Mouse (Mus musculus): ENCODE data around the gene Syt17.
"Not testable (repeated sequence)": the region's sequence is repeated elsewhere in the genome, so short reads cannot be mapped to it uniquely, and the experiment has no call there.

The Syt17 gene

DNA sequence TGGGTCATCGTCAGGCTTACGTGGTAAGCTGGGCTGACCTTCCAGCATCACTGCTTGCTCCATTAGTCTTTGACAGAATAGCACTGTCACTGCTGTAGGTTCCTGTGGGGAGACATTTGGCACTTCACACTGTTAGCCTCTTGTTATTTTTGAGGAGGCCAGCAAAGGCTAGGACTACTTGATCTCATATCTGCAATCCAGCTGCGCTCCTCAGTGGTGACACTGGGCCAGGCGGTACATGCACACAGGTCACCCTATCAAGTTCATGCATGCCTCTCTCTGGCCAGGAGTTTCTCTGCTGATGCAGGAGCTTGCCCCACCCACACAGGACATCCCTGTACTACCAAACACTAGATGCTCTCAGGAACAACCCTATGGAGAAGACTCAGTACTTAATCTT is 71.4 kb downstream of the Syt17 start:
- in situ Hi-C loops (cut with MboI), result no loop called here

DNA sequence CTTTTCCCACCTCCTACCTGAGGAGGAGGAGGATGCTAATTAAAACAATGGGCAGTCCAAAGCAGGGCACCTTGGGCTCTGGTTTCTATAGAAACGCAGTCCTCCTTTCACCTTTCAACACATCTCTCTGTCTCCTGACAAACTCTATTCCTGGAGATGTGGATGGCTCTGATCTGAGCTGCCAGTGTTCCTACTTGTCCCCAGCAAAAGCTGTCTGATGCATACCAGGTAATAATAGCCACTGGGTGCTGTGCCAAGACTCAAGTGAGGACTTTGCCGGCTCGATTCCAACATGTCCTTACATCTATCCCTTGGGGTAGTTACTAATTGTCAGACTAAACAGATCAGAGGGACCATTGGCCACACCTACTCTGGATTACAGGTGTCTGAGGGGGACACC is 72.7 kb downstream of the Syt17 start:
- in situ Hi-C loops (cut with MboI), result no loop called here

DNA sequence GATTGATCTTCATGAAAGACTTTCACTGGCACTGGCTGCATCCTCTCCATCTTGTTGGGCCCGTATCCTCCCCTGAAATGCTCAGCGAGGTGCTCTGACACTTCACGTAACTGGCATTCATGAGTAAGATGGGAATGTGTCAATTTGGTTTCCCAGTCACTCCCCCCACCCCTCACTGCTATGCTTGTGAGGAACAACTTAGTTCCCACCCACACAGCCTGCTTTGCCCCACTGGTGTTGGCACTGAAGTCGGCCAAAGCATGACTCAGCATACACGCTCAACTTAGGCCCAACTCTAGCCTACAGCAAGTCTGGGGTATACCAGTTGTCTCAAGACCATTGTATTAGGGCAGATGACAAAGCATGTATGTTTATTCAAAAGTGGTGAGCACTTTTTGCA is 76.7 kb downstream of the Syt17 start:
- in situ Hi-C loops (cut with MboI), result no loop called here

DNA sequence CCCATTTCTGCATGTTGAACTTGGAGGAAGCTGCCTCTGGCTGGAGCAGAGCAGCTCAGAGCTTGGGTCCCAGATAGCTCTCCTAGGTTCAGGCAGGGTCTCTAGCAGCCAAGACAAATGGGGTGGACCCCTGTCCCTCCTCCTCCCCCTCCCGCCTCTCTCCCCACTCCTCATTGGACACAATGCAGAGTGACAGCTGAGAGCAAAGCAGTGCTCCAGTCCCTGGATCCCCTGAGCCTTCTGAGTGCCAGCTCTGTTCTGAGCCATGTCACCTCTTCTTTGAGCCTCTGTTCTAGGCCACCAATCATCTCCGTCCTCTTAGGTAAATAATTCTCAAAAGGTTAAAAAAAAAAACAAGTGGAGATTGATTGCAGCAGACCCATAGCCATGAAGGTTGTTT is 78.3 kb downstream of the Syt17 start:
- in situ Hi-C loops (cut with MboI), result no loop called here

DNA sequence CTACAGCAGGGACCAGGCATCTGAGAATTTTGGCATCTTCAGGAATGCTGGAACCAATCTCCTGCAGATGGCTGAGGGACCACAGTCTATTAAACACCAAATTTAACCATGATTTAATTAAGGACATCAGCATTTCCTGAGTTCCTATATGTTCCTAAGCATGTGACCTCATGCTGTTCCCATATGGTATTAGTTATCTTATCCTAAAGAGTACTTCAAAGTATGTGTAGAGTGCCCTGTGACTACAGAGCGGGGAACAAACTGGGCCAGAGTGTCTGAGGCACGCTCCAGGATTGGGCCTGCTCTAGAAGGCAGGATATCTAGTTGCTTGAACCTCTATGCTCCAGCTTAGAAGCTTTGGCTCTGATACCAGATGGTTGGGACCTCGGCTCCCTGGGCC is 82.1 kb downstream of the Syt17 start:
- in situ Hi-C loops (cut with MboI), result no loop called here

DNA sequence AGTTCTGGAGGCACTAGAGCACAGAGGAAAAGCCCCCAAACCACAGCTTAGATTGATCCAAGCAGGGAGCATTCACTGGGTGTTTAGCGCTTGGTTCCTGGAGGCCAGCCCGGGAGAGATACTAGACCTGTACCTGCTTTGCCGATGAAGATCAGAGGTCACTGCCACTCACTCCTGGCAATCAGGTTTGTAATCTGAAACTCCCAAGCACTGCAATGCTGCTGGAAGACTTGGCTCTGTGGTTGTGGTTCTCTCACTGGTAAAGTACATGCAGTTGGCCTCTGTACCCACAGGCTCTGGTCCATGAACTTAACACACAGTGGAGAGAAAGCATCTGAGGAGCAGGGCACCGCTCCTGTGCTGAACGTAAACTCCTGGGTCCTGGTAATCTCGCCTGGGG is 82.8 kb downstream of the Syt17 start:
- in situ Hi-C loops (cut with MboI), result no loop called here

DNA sequence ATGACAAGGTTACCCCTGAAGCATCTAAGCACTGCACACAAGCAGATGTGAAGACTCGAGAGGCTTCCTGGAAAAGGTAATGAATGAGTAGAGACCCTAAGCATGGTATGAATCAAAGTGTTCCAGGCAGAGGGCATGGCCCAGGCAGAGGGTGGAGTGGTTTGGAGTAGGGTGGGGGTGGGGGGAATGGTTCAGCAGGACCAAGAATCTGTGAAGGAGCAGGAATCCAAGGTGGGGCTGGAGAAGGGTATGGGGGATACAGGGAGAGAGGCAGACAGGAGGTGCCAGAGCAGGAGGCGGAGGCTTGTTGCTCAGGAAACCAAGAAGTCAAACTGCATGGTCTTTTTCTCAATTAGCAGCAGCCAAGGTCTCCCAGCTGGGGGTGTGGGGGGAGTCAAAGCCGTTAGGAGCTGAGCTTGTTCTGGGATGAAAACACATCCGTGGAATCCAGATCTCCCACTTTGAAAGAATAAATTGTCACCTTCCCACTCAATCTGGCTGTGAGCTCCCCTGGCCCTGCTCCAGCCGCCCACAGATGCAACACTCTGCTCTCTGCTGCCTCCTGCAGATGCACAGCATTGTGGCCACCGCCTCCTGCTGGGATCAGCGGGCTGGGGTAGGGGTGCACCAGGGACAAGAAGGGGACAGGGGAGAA is 83.5 kb downstream of the Syt17 start:
- in situ Hi-C loops (cut with MboI), result no loop called here

DNA sequence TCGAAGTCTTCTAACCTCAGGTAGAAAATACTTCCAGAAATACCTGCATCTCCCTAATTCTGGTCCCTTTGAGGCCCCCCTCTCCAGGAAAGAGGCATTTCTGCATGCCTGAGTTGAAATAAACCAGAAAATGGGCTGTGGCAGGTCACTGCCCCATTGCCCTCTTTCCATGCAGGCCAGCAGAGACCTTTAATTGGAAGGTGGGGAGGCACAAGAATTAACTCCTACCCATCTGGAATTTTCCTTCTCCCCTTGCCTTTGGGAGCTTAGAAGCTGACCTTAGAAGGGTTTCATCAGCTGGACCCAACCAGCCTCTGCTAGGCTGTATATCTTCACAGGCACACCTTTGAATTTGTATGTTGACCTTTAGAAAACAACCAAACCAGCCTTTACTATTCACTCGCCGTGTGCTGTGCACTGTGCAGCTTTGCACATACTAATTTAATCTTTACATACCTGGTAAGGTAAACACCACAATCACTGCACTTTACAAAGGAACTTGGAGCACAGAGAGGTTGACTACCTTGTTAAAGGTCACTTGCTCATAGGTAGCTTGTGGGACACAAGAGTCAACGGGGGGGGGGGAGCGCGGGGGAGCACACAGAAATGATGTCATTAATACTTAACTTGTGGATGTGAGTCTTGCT is 84.3 kb downstream of the Syt17 start:
- in situ Hi-C loops (cut with MboI), result no loop called here

DNA sequence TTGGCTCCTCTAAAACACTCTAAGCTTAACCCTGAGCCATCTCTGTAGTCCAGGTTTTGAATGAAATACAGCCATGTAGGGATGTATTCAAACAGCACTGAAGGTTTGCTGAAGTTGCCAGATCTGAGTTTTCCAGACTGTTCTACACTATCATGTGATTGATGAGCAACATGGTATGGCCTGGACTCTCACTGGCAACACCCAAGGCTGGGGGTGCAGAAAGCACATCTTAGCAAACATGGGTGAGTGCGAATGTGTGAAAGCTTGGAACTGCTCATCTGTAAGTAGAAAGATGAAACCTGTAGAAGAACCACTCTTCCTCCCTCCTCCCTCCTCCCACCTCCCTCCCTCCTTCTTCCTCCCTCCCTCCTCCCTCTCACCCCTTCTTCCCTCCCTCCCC is 85.1 kb downstream of the Syt17 start:
- in situ Hi-C loops (cut with MboI), result no loop called here

DNA sequence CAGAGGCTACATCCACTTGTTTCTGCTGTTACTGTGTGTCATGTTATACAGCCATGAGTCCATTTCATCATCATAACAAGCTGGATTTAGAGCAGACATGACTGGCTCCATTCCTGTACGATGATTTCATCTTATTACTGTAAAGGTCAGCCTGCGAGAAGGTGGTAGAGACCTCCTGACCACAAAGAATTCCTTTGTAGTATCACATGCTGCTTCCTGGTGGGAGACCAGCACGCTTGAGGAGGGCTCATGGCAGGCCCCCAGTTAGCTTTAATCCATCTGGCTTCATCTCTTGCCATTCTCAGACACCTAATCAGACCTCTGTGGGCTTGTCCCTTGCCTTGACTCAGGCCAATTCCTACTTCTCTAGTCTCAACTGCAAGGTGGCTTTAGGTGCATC is 85.8 kb downstream of the Syt17 start:
- in situ Hi-C loops (cut with MboI), result no loop called here

DNA sequence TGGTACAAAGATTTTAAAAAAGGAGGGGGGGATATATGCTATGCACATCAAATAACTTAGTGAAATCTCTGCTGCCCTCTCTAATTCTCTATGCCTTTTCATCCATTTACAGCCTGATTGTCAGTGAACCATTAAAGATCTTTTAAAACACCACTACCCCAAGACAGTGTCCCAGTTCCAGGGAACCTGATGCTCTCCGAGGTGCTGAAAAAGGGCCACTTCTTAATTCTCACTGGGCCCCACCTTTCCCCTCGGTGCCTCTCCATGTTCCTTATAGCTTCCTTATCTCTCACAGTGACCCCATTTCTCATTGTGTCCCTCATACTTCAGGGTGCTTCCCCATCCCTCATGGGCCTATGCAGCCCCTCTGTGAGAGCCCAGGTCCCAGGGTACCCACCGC is 89.0 kb downstream of the Syt17 start:
- in situ Hi-C loops (cut with MboI), result no loop called here

DNA sequence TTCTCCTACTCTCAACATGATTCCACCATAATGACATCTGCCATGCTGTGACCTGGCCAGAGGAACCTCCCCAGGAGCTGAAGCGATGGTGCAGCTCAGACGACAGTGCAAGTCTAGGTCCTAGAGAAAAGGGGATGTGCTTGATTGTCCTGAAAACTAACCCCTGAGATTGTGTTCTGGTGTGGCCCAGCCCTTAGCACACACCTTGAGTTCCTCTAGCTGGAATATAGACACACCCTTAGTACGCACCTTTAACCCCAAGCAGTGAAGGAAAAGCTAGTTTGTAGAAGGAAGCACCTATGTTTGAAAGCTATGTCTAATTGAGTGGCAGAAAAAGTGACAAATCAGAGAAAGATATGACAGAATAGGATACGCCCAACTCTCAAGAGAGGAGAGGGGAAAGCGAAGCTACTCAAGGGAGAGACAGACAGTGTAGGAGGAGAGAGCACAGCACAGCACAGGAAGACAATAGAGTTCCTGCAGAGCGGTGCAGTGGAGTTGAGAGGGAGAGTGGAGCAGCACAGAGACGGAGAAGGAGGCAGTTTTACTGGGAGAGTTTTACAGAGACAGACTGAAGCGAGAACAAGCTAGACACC is 91.5 kb downstream of the Syt17 start:
- in situ Hi-C loops (cut with MboI), result not testable (repeated sequence)

DNA sequence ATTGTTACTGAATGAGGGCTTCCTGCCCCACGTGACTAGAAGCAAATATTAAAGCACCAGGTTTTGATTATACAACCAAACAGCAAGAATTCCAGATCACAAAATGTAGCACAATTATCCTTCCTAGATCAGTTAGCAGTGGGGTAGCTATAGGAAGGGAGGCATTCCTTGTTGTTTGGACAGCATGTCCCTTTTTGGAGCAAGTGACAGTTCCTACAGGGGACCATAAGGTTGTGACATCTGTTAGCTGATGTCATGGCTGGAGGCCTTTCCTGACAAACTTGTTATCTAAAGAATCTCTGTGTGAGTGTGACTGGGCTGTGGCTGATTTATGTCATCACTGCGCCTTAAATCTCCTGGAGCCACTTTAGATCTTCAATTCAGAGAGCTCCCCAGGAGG is 97.2 kb downstream of the Syt17 start:
- in situ Hi-C loops (cut with MboI), result no loop called here

DNA sequence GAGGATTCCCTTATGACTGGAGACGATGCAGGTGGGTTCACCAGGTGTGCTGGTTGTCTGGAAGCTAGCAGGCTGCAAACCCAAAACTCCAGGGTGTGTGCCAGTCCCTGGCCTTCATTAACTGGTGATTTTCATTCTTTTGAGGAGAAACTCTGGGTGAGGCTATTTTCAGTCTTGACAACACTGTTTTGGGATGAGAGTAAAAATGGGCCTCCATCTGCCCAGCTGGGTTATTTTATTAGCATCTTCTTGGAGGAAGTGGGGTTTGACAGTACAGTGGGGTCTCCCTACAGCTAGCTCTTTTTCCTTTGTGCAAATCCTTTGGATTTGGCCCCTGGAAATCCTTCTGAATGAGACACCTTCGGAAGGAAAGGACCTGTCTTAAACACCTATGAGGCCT is 101.1 kb downstream of the Syt17 start:
- in situ Hi-C loops (cut with MboI), result no loop called here

DNA sequence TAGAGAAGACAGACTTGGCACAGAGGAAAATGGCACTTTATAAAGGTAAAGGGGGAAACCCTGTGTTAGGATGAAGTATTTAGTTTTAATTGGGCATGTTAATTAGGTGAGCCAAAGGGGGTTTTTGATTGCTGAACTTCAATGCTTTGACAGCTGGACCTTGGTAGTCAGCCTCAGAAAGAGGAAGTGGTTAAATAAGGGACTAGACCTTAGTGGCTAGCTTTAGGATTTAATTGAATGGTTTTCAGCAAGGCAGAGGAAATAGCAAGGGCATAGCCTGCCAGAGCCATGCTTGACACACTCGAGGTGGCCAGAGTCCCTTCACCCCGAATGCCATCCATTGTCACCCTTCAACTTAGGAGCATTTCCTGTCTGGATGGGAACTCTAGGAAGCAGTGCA is 101.6 kb downstream of the Syt17 start:
- in situ Hi-C loops (cut with MboI), result no loop called here

DNA sequence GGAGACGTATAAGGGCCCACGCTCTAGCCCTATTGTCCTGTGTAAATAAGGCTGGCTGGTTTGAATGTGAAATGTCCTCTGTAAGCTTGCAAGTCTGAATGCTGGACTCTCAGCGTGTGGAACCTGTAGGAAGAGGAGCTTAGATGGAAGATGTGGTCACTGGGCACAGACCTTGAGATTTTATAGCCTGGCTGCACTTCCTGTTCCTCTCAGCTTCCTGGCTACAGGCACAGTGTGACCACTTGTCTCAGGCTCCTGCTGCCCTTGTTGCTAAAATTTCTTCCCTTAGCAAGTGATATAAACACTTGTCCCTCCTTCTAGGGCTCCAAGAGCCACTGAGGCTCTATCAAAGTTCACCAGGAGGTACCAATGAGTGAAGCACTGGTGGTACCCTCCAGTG is 102.6 kb downstream of the Syt17 start:
- in situ Hi-C loops (cut with MboI), result no loop called here

DNA sequence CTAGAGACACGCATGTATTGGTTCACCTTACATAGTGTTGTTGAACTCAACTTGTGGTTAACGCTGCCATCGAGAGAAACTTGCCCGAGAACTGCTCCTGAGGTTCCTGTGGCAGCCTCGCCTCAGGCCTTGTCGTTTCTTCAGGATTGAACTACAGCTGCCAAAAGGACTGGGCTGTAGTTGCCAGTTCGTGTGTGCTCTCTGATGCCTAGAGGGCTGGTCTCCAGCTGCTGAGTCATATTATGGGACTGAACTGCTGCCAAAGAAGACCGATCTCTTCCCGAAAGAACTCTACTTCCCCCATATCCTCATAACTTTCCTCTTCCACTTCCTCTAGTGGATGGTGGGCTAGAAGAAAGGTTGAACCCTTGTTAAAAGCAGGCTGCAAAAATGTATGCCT is 103.3 kb downstream of the Syt17 start:
- in situ Hi-C loops (cut with MboI), result no loop called here
